Mouse (Mus musculus): ENCODE data around the gene Tbx21.

- no peak for TF ChIP-seq POLR2A (IDR thresholded peaks at IDR 0.05; ENCODE audit: control insufficient read depth, low read depth, low read length)
- TF ChIP-seq CTCF (IDR thresholded peaks at IDR 0.05; ENCODE audit: control insufficient read depth, insufficient read depth, insufficient replicate concordance, low read depth, low read length) = no peak
Measured at GRCm38 (mm10) chr11:97094600-97094999, 20.5 kb downstream of the Tbx21 start.
